Mouse (Mus musculus): ENCODE data around the gene Myh7.
A peak's percentile ranks its signal among the peaks of the same experiment; 100 is the strongest.
"Not testable (repeated sequence)": the region's sequence is repeated elsewhere in the genome, so short reads cannot be mapped to it uniquely, and the experiment has no call there.

Gene Myh7

GRCm38 (mm10) chr14:54994136-54994868 lies at the start of gene Myh7:
TSS of gene Myh7 (minus strand) at chr14:54994626.
- Histone ChIP-seq H3K27me3 (ENCODE audit: control insufficient read depth, insufficient read depth, low read length, poor library complexity, severe bottlenecking) (no peaks in the 10 kb centered on the region), H3K36me3 (ENCODE audit: control insufficient read depth, insufficient read depth, low read length, poor library complexity, severe bottlenecking) (no peaks in the 10 kb centered on the region)
- no peak for DNase-seq (ENCODE audit: low read depth, low spot score)

GRCm38 (mm10) chr14:55043694-55044093 lies 49.3 kb upstream of the Myh7 start:
- H3K36me3 ChIP-seq (ENCODE audit: control insufficient read depth, insufficient read depth, low read length, poor library complexity, severe bottlenecking); H3K27me3 ChIP-seq (ENCODE audit: control insufficient read depth, insufficient read depth, low read length, poor library complexity, severe bottlenecking); DNase-seq (ENCODE audit: low read depth, low spot score): not testable (repeated sequence)

GRCm38 (mm10) chr14:55032695-55033225 lies 38.3 kb upstream of the Myh7 start:
- Histone ChIP-seq H3K36me3 (ENCODE audit: control insufficient read depth, insufficient read depth, low read length, poor library complexity, severe bottlenecking) (no peaks in the 10 kb centered on the region), H3K27me3 (ENCODE audit: control insufficient read depth, insufficient read depth, low read length, poor library complexity, severe bottlenecking) (no peaks in the 10 kb centered on the region)
- DNase-seq (ENCODE audit: low read depth, low spot score), result no peak

- no peaks in the 10 kb centered on the region for H3K27me3 ChIP-seq (ENCODE audit: control insufficient read depth, insufficient read depth, low read length, poor library complexity, severe bottlenecking)
- H3K36me3 ChIP-seq (ENCODE audit: control insufficient read depth, insufficient read depth, low read length, poor library complexity, severe bottlenecking), result no peaks in the 10 kb centered on the region
- DNase-seq (ENCODE audit: low read depth, low spot score), result peak; percentile 51
Measured at GRCm38 (mm10) chr14:55029034-55029698, 34.7 kb upstream of the Myh7 start.

- H3K27me3 ChIP-seq (ENCODE audit: control insufficient read depth, insufficient read depth, low read length, poor library complexity, severe bottlenecking), result no peaks in the 10 kb centered on the region
- H3K36me3 ChIP-seq (ENCODE audit: control insufficient read depth, insufficient read depth, low read length, poor library complexity, severe bottlenecking), result no peaks in the 10 kb centered on the region; the same call in 1 of the 2 replicates
- no peak for DNase-seq (ENCODE audit: low read depth, low spot score)
Measured at GRCm38 (mm10) chr14:55028333-55028835, 34.0 kb upstream of the Myh7 start.

GRCm38 (mm10) chr14:55027653-55028052 lies 33.2 kb upstream of the Myh7 start:
- Histone ChIP-seq H3K36me3 (ENCODE audit: control insufficient read depth, insufficient read depth, low read length, poor library complexity, severe bottlenecking) (no peaks in the 10 kb centered on the region; the same call in 1 of the 2 replicates), H3K27me3 (ENCODE audit: control insufficient read depth, insufficient read depth, low read length, poor library complexity, severe bottlenecking) (no peaks in the 10 kb centered on the region)
- no peak for DNase-seq (ENCODE audit: low read depth, low spot score)

- no peak for DNase-seq (ENCODE audit: low read depth, low spot score)
Measured at GRCm38 (mm10) chr14:55027251-55027650, 32.8 kb upstream of the Myh7 start.

GRCm38 (mm10) chr14:55025527-55025926 lies 31.1 kb upstream of the Myh7 start:
- Histone ChIP-seq H3K27me3 (ENCODE audit: control insufficient read depth, insufficient read depth, low read length, poor library complexity, severe bottlenecking) (no peaks in the 10 kb centered on the region), H3K36me3 (ENCODE audit: control insufficient read depth, insufficient read depth, low read length, poor library complexity, severe bottlenecking) (no peaks in the 10 kb centered on the region; the same call in 1 of the 2 replicates)
- no peak for DNase-seq (ENCODE audit: low read depth, low spot score)

More at GRCm38 (mm10) chr14:55027251-55027650, 32.8 kb upstream of the Myh7 start:
- no peaks in the 10 kb centered on the region for H3K27me3 ChIP-seq (ENCODE audit: control insufficient read depth, insufficient read depth, low read length, poor library complexity, severe bottlenecking)
- no peaks in the 10 kb centered on the region; the same call in 1 of the 2 replicates for H3K36me3 ChIP-seq (ENCODE audit: control insufficient read depth, insufficient read depth, low read length, poor library complexity, severe bottlenecking)

GRCm38 (mm10) chr14:55024236-55024635 lies 29.8 kb upstream of the Myh7 start:
- peak; percentile 61 for DNase-seq (ENCODE audit: low read depth, low spot score)
- Histone ChIP-seq H3K27me3 (ENCODE audit: control insufficient read depth, insufficient read depth, low read length, poor library complexity, severe bottlenecking) (no peaks in the 10 kb centered on the region), H3K36me3 (ENCODE audit: control insufficient read depth, insufficient read depth, low read length, poor library complexity, severe bottlenecking) (no peaks in the 10 kb centered on the region; the same call in 1 of the 2 replicates)

GRCm38 (mm10) chr14:55023011-55023410 lies 28.6 kb upstream of the Myh7 start:
- Histone ChIP-seq H3K27me3 (ENCODE audit: control insufficient read depth, insufficient read depth, low read length, poor library complexity, severe bottlenecking) (no peaks in the 10 kb centered on the region), H3K36me3 (ENCODE audit: control insufficient read depth, insufficient read depth, low read length, poor library complexity, severe bottlenecking) (no peaks in the 10 kb centered on the region; the same call in 1 of the 2 replicates)
- no peak for DNase-seq (ENCODE audit: low read depth, low spot score)

- DNase-seq (ENCODE audit: low read depth, low spot score), result no peak
- Histone ChIP-seq H3K27me3 (ENCODE audit: control insufficient read depth, insufficient read depth, low read length, poor library complexity, severe bottlenecking) (no peaks in the 10 kb centered on the region), H3K36me3 (ENCODE audit: control insufficient read depth, insufficient read depth, low read length, poor library complexity, severe bottlenecking) (peaks cover 2% of the 10 kb centered on the region)
Measured at GRCm38 (mm10) chr14:55020394-55020793, 26.0 kb upstream of the Myh7 start.

GRCm38 (mm10) chr14:55016876-55017275 lies 22.4 kb upstream of the Myh7 start:
- no peak for DNase-seq (ENCODE audit: low read depth, low spot score)
- Histone ChIP-seq H3K27me3 (ENCODE audit: control insufficient read depth, insufficient read depth, low read length, poor library complexity, severe bottlenecking) (no peaks in the 10 kb centered on the region), H3K36me3 (ENCODE audit: control insufficient read depth, insufficient read depth, low read length, poor library complexity, severe bottlenecking) (peaks cover 2% of the 10 kb centered on the region; the same call in 1 of the 2 replicates)

- Histone ChIP-seq H3K27me3 (ENCODE audit: control insufficient read depth, insufficient read depth, low read length, poor library complexity, severe bottlenecking) (no peaks in the 10 kb centered on the region), H3K36me3 (ENCODE audit: control insufficient read depth, insufficient read depth, low read length, poor library complexity, severe bottlenecking) (peaks cover 2% of the 10 kb centered on the region; the same call in 1 of the 2 replicates)
- no peak for DNase-seq (ENCODE audit: low read depth, low spot score)
Measured at GRCm38 (mm10) chr14:55015767-55016111, 21.3 kb upstream of the Myh7 start.

- no peaks in the 10 kb centered on the region for H3K27me3 ChIP-seq (ENCODE audit: control insufficient read depth, insufficient read depth, low read length, poor library complexity, severe bottlenecking)
- H3K36me3 ChIP-seq (ENCODE audit: control insufficient read depth, insufficient read depth, low read length, poor library complexity, severe bottlenecking), result peaks cover 2% of the 10 kb centered on the region; the same call in 1 of the 2 replicates
- peak; percentile 99 for DNase-seq (ENCODE audit: low read depth, low spot score)
Measured at GRCm38 (mm10) chr14:55014991-55015766, 20.8 kb upstream of the Myh7 start, which contains the start of gene Ngdn. TSS of gene Ngdn (plus strand) at chr14:55015454.
